Comparison of ENCODE assay signal across 18 mouse cellular contexts in the genomic region with DNA sequence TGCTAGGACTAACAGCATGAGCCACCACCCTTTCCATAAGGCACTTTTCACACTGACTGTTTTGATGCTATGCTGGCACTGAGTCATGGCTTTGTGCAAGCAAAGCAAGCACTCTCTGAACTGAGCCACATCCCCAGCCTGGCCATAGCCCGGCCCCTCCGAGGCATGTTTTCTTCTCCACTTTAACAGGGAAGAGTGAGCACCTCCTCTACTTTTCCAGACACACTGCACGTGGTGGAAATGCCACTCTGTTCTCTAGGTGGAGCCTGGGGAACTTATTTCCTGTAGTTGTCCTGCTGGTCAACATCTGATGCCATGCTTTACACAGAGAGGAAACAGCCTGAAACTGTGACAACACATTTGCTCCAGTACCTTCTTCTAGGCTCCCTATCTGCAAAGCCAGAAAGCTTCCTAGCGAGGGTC.
DNase-seq lines count a peak whose midpoint lies in the region; ATAC-seq and TF ChIP-seq lines count a peak whose summit lies in the region.
"Had no signal": no experiment of that assay in that cellular context is flagged by ENCODE, and none has a peak within 500 bp of the region (broad histone marks: within the 10 kb centered on the region; RNA-seq: fewer than 3 reads in every experiment).

No protein-coding gene starts in this region.

- DNase-seq in forebrain, embryonic 14.5 days (ENCODE audit: low spot score) = no peak
- DNase-seq in forebrain, postnatal 0 days = no peak
- no peak for DNase-seq in lung, postnatal 4 days
- DNase-seq in CH12.LX (ENCODE audit: extremely low read depth) = peak; percentile 40
- no peak for DNase-seq in right cerebral cortex, postnatal 4 days
- DNase-seq in thymus, adult 2 months = no peak
- DNase-seq: cerebellum, adult 18-20 months; kidney, postnatal 25 days; layer of hippocampus, postnatal 36 days; right cerebral cortex, adult 18-20 months; thymus, postnatal 4 days had no signal

- no peaks in the 10 kb centered on the region for H3K36me3 ChIP-seq in forebrain, embryonic 14.5 days (ENCODE audit: control insufficient read depth, insufficient read depth, low read length)
- no peaks in the 10 kb centered on the region for H3K36me3 ChIP-seq in forebrain, postnatal 0 days (ENCODE audit: insufficient read depth)
- no peaks in the 10 kb centered on the region for H3K36me3 ChIP-seq in lung, embryonic 15.5 days
- H3K36me3 ChIP-seq in CH12.LX (replicated peaks in 1 of 2; ENCODE audit: control insufficient read depth in 1 of 2, insufficient read depth in 1 of 2, low read length in 1 of 2) = peaks cover 0 to 3% of the 10 kb centered on the region in 2 experiments
- H3K36me3 ChIP-seq in small intestine, adult 2 months (ENCODE audit: control insufficient read depth, insufficient read depth, low read length) = no peaks in the 10 kb centered on the region
- no peaks in the 10 kb centered on the region for H3K36me3 ChIP-seq in thymus, adult 2 months (ENCODE audit: control insufficient read depth, insufficient read depth, low read length)
- H3K36me3 ChIP-seq: embryonic facial prominence, embryonic 15.5 days; hindbrain, embryonic 13.5 days; liver, embryonic 15.5 days had no signal

- dilution Hi-C loops in CH12.LX (cut with MboI; ENCODE audit: extremely low pct_ligation_motif_present, extremely low pct_unique_long_range_greater_than_20kb, low sequenced_read_pairs) = no loop called here

- 0 out of 2 replicates have a peak overlapping the region, but pooled peaks have one; percentile 33 for H3K27ac ChIP-seq in forebrain, embryonic 14.5 days (ENCODE audit: low read depth, low read length)
- no peak overlapping the region for H3K27ac ChIP-seq in forebrain, postnatal 0 days (ENCODE audit: low read depth, low read length)
- 0 out of 2 replicates have a peak overlapping the region, but pooled peaks have one; percentile 11 for H3K27ac ChIP-seq in lung, embryonic 15.5 days
- peak overlapping the region; percentile 96 for H3K27ac ChIP-seq in CH12.LX (ENCODE audit: insufficient read depth, low read depth)
- peak overlapping the region; percentile 49; the same call in 1 of the 2 replicates for H3K27ac ChIP-seq in small intestine, adult 2 months (ENCODE audit: insufficient read depth, low read depth, low read length)
- H3K27ac ChIP-seq in thymus, adult 2 months (ENCODE audit: control insufficient read depth, insufficient read depth, low read length) = no peak overlapping the region
- H3K27ac ChIP-seq: embryonic facial prominence, embryonic 15.5 days; hindbrain, embryonic 13.5 days; liver, embryonic 15.5 days had no signal

- no peaks in the 10 kb centered on the region for H3K79me2 ChIP-seq in CH12.LX (replicated peaks; ENCODE audit: control insufficient read depth, extremely low read depth, insufficient read depth, poor library complexity, severe bottlenecking)

- in situ Hi-C loops in CH12.LX (cut with MboI; ENCODE audit: low pct_ligation_motif_present, low pct_unique_long_range_greater_than_20kb, low sequenced_read_pairs) = loop anchor here (5.0 kb wide), 2 partner anchors 49 to 114 kb away; no protein-coding TSS in a partner anchor

- peaks cover 24% of the 10 kb centered on the region for H3K4me1 ChIP-seq in forebrain, embryonic 14.5 days (ENCODE audit: control insufficient read depth, insufficient read depth, low read length)
- H3K4me1 ChIP-seq in forebrain, postnatal 0 days (ENCODE audit: insufficient read depth) = no peaks in the 10 kb centered on the region
- H3K4me1 ChIP-seq in lung, embryonic 15.5 days = peaks cover 21% of the 10 kb centered on the region
- peaks cover 37 to 75% of the 10 kb centered on the region in 2 experiments for H3K4me1 ChIP-seq in CH12.LX (ENCODE audit: control insufficient read depth in 1 of 2, insufficient read depth in 2 of 2)
- peaks cover 6% of the 10 kb centered on the region; the same call in 1 of the 2 replicates for H3K4me1 ChIP-seq in small intestine, adult 2 months (ENCODE audit: control insufficient read depth, insufficient read depth, insufficient read length, low read length)
- peaks cover 15% of the 10 kb centered on the region for H3K4me1 ChIP-seq in thymus, adult 2 months (replicated peaks; ENCODE audit: control insufficient read depth, insufficient read depth, low read length)

- TF ChIP-seq RAD21 in CH12.LX (IDR thresholded peaks at IDR 0.05; ENCODE audit: low read depth, low read length) = no peak

- ATAC-seq in forebrain, embryonic 14.5 days = no peak
- ATAC-seq in forebrain, postnatal 0 days = no peak
- ATAC-seq in lung, embryonic 15.5 days (ENCODE audit: borderline replicate concordance, extremely low read depth, low FRiP score, low TSS enrichment) = no peak
- ATAC-seq: CD4-positive, CD25-positive, alpha-beta regulatory T cell, adult 4 months; intestine, embryonic 16.5 days had no signal

- H3K27me3 ChIP-seq in forebrain, embryonic 14.5 days (replicated peaks; ENCODE audit: control insufficient read depth, insufficient read depth, low read length) = 0 out of 2 replicates have a peak, but pooled peaks cover 3% of the 10 kb centered on the region
- no peaks in the 10 kb centered on the region for H3K27me3 ChIP-seq in forebrain, postnatal 0 days (ENCODE audit: insufficient read depth, low read length)
- H3K27me3 ChIP-seq in lung, embryonic 15.5 days = no peaks in the 10 kb centered on the region
- H3K27me3 ChIP-seq in CH12.LX (replicated peaks) = no peaks in the 10 kb centered on the region
- no peaks in the 10 kb centered on the region for H3K27me3 ChIP-seq in small intestine, adult 2 months (ENCODE audit: control insufficient read depth, insufficient read depth, low read length)
- H3K27me3 ChIP-seq in thymus, adult 2 months (ENCODE audit: control insufficient read depth, insufficient read depth, low read length) = no peaks in the 10 kb centered on the region
- H3K27me3 ChIP-seq: embryonic facial prominence, embryonic 15.5 days; liver, embryonic 15.5 days had no signal

- no peak overlapping the region for H3K9ac ChIP-seq in forebrain, embryonic 14.5 days (ENCODE audit: low read length)
- no peak overlapping the region for H3K9ac ChIP-seq in forebrain, postnatal 0 days
- no peak overlapping the region for H3K9ac ChIP-seq in lung, embryonic 15.5 days
- peak overlapping the region; percentile 98 for H3K9ac ChIP-seq in CH12.LX (ENCODE audit: insufficient read depth, low read depth)
- H3K9ac ChIP-seq: embryonic facial prominence, embryonic 15.5 days; hindbrain, embryonic 13.5 days; liver, embryonic 15.5 days had no signal

- 81% methylated on average over 4 of the region's 4 CpGs for WGBS in forebrain, embryonic 14.5 days
- WGBS in forebrain, postnatal 0 days = 76% methylated on average over 4 of the region's 4 CpGs
- WGBS in lung, embryonic 15.5 days = 52% methylated on average over 4 of the region's 4 CpGs
- 66% methylated on average over 4 of the region's 4 CpGs for WGBS in small intestine, adult 2 months
- 80% methylated on average over 4 of the region's 4 CpGs for WGBS in thymus, adult 2 months

- TF ChIP-seq EP300 in CH12.LX (IDR thresholded peaks at IDR 0.05; ENCODE audit: low read length) = no peak

- H3K9me3 ChIP-seq in forebrain, embryonic 14.5 days (replicated peaks; ENCODE audit: control insufficient read depth, low read length) = no peaks in the 10 kb centered on the region
- no peaks in the 10 kb centered on the region for H3K9me3 ChIP-seq in forebrain, postnatal 0 days (ENCODE audit: low read length)
- H3K9me3 ChIP-seq in lung, embryonic 15.5 days = no peaks in the 10 kb centered on the region
- H3K9me3 ChIP-seq in CH12.LX (replicated peaks; ENCODE audit: low read length) = peaks cover 3% of the 10 kb centered on the region
- H3K9me3 ChIP-seq: embryonic facial prominence, embryonic 15.5 days; hindbrain, embryonic 13.5 days; liver, embryonic 15.5 days had no signal

- TF ChIP-seq CTCF in forebrain, postnatal 0 days (IDR thresholded peaks at IDR 0.05; ENCODE audit: low read depth) = no peak
- no peak for TF ChIP-seq CTCF in CH12.LX (conservative IDR thresholded peaks at IDR 0.05 in 1 of 2, IDR thresholded peaks at IDR 0.05 in 1 of 2; ENCODE audit: low read depth in 2 of 2, low read length in 2 of 2)
- TF ChIP-seq CTCF in small intestine, adult 2 months (IDR thresholded peaks at IDR 0.05; ENCODE audit: extremely low read depth, insufficient read length, insufficient replicate concordance, low read depth, low read length) = no peak
- TF ChIP-seq CTCF in thymus, adult 2 months (IDR thresholded peaks at IDR 0.05; ENCODE audit: borderline replicate concordance, control insufficient read depth, extremely low read depth, insufficient read depth, low read length, poor library complexity) = no peak

- TF ChIP-seq POLR2A in CH12.LX (IDR thresholded peaks at IDR 0.05; ENCODE audit: low read depth, low read length) = peak; percentile 56; the same call in 1 of the 2 replicates
- TF ChIP-seq POLR2A in small intestine, adult 2 months (IDR thresholded peaks at IDR 0.05; ENCODE audit: low read depth, low read length) = no peak
- TF ChIP-seq POLR2A in thymus, adult 2 months (IDR thresholded peaks at IDR 0.05; ENCODE audit: control insufficient read depth, extremely low read depth, insufficient read depth, low read length, poor library complexity) = no peak

- no peak overlapping the region for H3K4me3 ChIP-seq in forebrain, embryonic 14.5 days (ENCODE audit: low read depth, low read length)
- no peak overlapping the region for H3K4me3 ChIP-seq in forebrain, postnatal 0 days (ENCODE audit: low read depth, low read length)
- H3K4me3 ChIP-seq in lung, embryonic 15.5 days = no peak overlapping the region
- peak overlapping the region; percentile 38 to 50 (median 45) for H3K4me3 ChIP-seq in CH12.LX (replicated peaks in 1 of 3; ENCODE audit: low read depth in 2 of 3, low read length in 2 of 3, poor library complexity in 1 of 3)
- H3K4me3 ChIP-seq in small intestine, adult 2 months (ENCODE audit: low read depth, low read length) = no peak overlapping the region
- no peak overlapping the region for H3K4me3 ChIP-seq in thymus, adult 2 months (ENCODE audit: control insufficient read depth, insufficient read depth, low read length)
- H3K4me3 ChIP-seq: embryonic facial prominence, embryonic 15.5 days; hindbrain, embryonic 13.5 days; liver, embryonic 15.5 days had no signal

- H3K4me2 ChIP-seq in forebrain, embryonic 14.5 days (ENCODE audit: low read length) = no peak overlapping the region
- H3K4me2 ChIP-seq in forebrain, postnatal 0 days (ENCODE audit: low read depth) = no peak overlapping the region
- H3K4me2 ChIP-seq in lung, embryonic 15.5 days = no peak overlapping the region
- peak overlapping the region; percentile 58 for H3K4me2 ChIP-seq in CH12.LX (ENCODE audit: insufficient read depth, low read depth, poor library complexity, severe bottlenecking)
- H3K4me2 ChIP-seq: embryonic facial prominence, embryonic 15.5 days; hindbrain, embryonic 13.5 days; liver, embryonic 15.5 days had no signal

TF ChIP-seq in CH12.LX, 34 proteins besides CTCF, POLR2A, EP300 and RAD21 (continues in another document):
- no peak for TF ChIP-seq ZNF384 (IDR thresholded peaks at IDR 0.05; ENCODE audit: low read depth, low read length)
- peak; percentile 95 for TF ChIP-seq MAX (IDR thresholded peaks at IDR 0.05; ENCODE audit: low read length)
- peak; percentile 81 for TF ChIP-seq TCF12 (IDR thresholded peaks at IDR 0.05; ENCODE audit: low read depth, low read length)
- TF ChIP-seq CHD1 (IDR thresholded peaks at IDR 0.05; ENCODE audit: low read depth, low read length) = no peak; the same call in 1 of the 2 replicates
- peak; percentile 72; the same call in 1 of the 2 replicates for TF ChIP-seq SIN3A (IDR thresholded peaks at IDR 0.05; ENCODE audit: low read length)

Comparison
In these comparisons a context has a peak if more than half of its experiments do, and no peak if none do; other contexts are left out.
1. H3K27ac ChIP-seq: peak in forebrain, embryonic 14.5 days (single experiment), lung, embryonic 15.5 days (single experiment), CH12.LX (single experiment) and small intestine, adult 2 months (single experiment); none in forebrain, postnatal 0 days (single experiment) and thymus, adult 2 months (single experiment).
2. H3K4me3 ChIP-seq: peak in CH12.LX (3 of 3); none in forebrain, embryonic 14.5 days (single experiment), forebrain, postnatal 0 days (single experiment), lung, embryonic 15.5 days (single experiment), small intestine, adult 2 months (single experiment) and thymus, adult 2 months (single experiment).